Mouse (Mus musculus) induced T-regulatory cell, adult 2 months (primary cell): ENCODE measurements around the gene Eid3.
A peak's percentile ranks its signal among the peaks of the same experiment; 100 is the strongest.

Experiments
- DNase-seq: peaks from one replicate; pipeline ENCODE4 v3.0.0-alpha.2; 2012; ENCODE audit warnings: low read depth

Eid3 gene

DNA sequence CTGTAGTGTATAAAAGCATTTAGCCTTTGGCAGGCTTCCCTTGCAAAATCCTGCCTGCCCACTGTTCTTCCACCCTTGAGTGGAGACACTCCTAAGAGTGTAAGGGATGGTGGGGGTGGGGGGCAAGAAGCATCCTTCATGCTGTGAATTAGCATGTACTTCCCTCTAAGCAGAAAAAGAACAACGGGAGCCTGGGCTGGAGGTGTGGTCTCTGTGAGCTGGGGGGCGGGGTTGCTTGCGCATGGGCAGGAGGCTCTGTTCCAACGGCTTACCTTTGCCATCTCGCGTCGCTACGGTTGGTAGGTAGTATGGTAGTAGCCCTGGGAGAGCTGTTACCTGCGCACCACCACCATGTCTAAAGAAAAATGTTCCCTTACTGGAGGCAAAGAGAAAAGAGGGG lies at the start of gene Eid3:
Gene Eid3, plus strand, starts transcription at position 271 of the 400 bp plus-strand sequence.
- DNase-seq = no peak

DNA sequence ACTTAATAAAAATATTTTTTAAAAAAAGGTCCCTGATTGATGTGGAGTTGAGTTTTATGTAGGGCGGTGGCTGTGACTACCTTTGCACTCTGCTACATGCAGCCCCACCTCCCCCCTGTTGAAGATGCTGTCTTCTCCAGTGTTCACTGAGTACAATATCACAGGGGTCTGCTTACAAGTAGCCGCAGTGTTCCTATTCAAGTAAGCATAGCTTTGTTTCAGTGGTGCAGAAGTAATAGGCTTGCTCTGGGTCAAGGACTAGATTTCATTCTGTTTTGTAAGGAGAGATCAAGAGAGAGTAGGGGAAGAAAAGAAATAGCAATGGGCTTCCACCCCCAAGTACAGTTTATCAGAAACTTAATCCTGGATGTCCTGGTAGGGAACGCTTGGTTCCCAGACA lies 48.9 kb upstream of the Eid3 start:
- no peak for DNase-seq

DNA sequence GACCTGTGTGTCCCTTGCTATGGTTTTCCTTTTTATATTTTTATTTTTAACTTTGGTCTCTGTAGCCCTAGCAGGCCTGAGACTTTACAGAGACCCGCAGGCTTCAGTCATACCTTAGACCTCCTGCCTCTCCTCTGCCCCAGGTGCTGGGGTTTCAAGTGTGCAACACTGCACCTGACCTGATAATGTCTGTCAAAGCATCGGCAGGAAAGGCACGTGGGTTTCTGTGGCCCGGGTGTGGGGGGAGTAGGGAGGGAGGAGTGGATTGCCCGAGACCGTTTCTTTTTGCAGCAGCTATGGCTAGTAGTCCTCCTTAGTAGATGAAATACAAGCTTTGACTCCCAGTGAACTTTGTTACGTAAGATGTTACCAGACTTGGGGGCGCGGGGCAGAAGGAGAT lies 48.5 kb upstream of the Eid3 start:
- DNase-seq = no peak

DNA sequence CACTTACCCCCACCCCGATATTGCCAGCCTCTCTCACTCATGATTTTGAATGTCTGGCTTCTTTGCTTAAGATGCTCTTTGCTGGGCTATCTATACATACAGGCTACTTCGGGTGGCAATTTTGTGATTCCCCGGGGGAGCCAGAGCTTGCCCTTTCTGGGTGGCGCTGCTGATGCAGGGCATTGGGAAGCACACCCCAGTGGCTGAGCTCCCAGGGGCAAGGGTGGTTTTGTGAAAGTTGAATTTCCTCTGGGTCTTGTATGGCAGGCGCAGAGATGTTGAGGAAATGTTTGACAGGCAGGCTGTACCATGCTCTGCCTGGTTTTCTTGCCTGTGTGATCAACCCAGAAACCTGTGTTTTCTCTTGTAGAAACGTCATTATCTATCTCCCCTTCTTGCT lies 47.8 kb upstream of the Eid3 start:
- DNase-seq = no peak

DNA sequence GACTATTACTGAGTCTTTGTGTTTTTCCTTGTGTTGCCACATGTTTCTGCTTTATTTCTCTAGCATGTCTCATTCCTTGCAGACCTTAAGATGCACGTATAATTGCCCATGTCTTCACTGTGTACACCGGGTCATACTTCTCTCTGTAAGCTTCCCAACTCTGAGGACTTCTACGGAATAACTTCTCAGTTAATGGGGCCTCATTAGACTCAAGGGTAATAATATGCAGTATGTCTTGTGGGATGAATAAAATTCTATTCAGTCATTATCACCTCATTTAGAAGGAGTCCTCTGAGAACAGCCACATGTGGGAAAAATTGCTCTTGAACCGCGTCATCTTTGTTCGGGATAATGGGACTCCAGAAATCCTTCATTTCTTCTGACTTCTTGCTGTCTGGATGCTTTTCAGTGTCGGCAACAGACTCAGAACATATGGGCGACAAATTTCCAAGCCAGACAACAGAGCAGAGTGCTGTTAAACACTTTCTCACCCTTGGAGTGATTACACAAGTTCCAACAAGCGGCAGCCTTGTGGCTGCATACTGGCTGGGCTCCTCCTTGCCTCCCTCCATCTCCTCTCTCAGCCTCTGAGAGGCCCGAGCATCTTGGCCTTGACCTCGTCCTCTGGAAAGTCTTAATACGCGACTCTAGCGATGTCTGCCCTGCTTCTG lies 43.2 kb upstream of the Eid3 start:
- no peak for DNase-seq

DNA sequence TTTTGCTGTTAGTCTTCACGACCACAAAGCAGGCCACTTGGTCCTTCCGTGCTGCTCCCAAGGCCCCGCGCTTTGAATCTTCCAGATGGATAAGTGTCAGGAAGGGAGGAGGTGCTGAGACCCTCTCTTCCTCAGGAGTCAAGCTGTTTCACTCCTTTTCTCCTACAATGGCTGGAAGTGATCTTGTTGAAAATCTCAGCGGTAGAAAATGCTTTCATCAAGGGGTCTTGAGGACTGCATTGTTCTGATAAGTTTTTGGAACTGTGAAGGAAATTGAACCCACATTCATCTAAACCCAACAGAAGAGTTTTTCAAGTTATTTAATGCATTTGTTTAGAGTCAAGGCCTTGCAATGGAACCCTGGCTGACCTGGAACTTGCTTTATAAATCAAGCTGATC lies 42.6 kb upstream of the Eid3 start:
- no peak for DNase-seq

DNA sequence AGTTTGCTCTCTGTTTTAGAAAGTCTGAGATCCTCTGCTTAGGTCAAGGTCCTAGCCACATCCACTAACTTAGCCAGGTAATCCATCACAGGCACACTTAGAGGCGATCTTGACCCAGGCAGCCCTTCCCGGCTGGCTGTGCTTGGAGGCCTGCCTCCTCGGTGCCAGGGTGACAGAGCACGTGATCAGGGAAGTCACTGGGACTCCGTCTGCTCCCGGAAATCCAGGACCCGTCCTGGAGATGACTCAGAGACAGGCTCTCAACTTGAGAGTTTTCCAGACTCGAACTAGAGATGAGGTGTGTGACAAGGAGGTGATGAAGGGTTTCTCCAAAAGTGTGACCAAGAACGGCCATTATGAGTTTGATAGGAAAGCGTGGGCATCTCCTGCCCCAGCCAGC lies 41.9 kb upstream of the Eid3 start:
- no peak for DNase-seq

DNA sequence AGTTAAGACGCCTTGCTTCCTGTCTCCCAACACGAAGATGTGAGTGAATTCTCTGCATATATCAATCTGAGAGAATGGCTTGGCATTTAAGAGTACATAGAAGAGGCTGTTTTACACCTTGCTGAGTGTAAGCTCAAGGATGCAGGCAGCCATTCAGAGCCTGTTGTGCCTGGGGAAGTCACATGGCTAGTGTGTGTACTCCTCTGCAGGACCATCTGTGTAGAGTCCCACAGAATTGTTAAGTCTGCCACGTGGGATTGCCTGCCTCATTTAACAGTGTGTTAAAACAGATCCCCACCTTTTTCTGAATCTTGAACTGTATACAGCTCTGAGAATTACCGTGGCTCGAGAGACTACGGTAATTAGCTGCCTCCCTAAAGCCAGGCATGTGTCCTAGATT lies 39.9 kb upstream of the Eid3 start:
- no peak for DNase-seq

DNA sequence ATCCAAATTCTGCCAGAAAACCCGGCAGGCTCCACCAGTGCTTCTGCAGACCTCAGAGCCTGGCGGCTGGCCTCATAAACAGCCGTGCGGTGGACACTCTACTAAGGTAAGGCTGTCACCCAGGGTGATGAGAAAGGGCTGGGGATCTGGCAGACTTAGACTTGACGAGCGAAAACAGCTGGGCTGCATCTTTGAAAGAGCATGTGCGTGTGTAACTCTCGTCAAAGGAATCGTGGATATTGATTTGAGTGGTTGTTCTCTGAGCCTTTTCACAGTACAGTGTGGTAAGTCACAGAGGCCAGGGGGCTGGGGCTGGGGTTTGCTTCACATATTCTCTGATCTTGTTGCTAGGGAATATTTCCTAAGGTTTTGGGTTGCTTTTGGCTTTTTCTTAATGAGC lies 32.5 kb upstream of the Eid3 start, which contains the start of gene Txnrd1:
Gene Txnrd1, plus strand, starts transcription at position 26 of the 400 bp plus-strand sequence.
- no peak for DNase-seq

DNA sequence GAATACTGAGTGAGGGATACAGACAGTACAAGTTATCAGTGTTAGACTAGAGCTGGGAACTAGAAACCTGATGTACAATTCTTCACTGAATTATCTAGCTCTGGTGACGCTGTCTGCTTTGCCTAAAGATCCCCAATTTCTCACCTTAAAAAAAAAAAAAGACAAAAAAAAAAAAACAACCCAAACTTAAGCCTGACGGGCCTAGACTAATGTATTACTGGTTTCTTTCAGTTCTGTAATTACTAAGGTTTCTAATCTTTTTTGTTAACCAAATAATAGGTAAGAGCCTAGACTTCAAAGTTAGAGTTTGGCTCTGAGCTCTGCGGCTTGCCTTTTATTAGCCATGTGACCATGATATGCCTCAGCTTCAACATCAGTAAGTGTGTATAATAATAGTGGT lies 30.5 kb upstream of the Eid3 start:
- DNase-seq = no peak

DNA sequence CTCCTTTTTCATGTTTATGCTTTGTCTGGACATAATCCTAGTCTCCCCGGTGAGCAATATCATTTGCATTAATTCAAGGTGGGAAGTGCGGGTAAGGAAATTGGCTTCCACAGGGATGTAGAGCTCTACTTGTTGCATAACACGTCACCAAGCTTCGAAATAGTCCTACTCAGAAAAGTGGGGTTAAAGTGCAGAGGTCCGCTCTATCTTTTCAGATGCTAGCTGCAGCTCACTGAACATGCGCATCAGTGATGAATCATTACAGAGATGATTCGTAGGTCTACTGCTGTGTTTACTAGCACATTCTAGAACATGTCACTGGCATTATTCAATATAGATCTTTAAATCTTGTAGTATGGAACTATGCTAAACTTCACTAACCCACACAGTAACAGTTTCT lies 28.0 kb upstream of the Eid3 start:
- DNase-seq = no peak

DNA sequence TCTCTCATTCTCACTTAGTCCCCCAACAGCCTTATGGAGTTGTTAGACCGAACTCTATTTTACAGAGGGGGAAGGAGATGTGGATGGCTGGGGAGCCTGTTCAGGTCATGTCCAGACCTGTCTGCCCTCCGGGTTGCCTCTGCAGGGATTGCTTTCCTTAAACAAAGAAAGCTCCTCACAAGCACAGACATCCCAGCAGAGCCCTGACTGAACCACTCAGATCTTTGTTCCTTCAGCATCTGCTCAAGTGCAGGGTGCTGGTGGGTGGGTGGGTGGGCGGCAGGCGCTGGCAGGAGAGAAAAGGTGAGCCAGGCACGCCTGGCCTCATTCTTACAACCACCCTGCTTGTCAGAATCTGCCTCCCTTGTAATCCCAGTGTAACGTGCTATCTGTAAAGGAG lies 22.3 kb upstream of the Eid3 start:
- DNase-seq = no peak

DNA sequence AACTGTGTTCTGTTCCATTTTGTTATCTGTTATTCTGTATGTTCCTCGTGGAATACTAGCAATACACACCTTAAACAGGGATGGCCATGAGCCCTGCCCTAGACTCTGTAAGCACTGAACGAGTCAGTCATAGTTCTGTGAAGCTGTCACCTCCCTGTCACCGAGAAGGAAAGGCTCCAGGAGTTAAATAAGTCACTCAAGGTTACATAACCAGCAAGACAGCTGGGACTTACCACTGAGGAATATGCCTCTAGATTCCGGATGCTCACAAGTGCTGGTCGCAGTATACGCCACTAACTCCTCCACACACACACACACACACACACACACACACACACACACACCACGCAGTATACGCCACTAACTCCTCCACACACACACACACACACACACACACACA lies 21.7 kb upstream of the Eid3 start:
- no peak for DNase-seq

DNA sequence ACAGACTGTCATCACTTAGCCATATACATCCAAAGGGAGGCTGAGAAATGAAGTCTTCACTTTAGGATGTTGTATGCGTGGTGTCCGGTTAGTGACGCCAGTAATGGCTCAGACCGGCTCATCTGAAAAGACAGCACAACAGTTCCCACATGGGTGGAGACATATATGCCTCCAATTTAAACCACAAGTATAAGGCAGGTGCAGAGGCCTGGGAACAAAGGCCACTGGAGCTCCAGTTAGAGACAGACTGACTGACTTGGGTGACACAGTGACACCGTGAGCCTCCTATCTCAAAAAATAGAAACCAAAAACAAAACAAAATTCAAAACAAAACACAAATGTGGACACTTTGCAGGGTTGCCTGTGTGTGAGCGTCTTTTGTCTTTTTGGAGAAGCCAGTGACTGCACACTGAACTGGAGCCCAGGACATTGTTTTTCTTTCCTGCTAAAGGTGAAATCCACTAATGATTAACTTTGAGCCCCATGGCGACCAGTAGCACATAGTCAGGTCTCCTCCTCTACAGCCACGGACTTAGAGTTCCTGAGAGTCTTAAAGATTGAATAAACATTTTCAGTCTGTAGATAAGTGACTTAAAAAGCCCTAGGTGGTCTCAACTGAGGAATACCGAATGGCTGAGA lies 18.5 kb upstream of the Eid3 start:
- DNase-seq = no peak

DNA sequence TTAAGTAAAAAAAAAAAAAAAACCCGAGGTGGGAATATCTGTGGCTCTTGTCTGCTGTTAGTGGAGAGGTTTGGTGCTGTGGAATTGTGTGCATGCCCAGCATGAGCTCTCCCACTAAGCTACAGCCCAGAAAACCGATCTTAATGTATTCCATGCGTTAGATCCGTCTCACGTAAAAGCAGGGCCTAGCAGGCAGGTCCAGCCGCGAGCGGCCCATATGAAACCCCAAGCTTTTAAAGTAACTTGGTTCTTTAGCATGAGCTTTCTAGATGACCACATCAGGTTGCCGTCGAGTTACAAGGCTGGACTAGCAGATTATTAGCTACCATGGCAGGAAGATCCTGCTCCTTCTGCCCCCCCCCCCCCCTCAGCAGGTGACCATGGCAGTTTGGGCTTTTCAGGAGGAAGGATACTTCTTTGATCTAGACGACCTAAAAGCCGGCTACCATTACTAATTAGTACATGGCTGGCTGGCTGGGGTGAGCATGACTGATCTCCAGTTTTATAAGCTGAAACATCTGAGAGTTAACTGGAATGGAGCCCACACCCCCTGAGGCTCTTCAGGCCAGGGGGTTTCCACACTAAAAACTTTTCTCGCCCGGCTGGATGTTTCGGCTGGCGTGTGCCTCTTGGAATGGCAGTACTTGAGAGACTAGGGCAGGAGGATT lies 16.6 kb upstream of the Eid3 start:
- DNase-seq = no peak

DNA sequence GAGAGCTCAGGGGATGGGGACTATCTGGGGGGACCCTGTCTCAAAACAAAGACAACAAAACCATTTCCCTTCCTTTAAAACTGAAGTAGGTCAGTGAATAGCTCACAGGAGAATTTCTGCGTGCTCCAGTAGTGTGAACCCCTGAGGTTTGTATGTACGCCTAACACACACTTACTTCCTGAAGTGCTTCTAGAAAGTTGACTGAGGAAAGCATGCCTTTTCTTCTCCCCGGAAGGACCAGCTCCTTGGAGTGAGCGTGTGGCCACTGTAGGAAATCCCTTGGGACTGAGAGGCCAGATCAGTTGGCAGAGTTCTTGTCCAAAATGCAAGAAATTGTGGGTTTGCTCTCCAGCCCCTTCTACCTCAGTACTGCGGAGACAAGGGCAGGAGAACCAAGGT lies 16.1 kb upstream of the Eid3 start:
- DNase-seq = no peak

DNA sequence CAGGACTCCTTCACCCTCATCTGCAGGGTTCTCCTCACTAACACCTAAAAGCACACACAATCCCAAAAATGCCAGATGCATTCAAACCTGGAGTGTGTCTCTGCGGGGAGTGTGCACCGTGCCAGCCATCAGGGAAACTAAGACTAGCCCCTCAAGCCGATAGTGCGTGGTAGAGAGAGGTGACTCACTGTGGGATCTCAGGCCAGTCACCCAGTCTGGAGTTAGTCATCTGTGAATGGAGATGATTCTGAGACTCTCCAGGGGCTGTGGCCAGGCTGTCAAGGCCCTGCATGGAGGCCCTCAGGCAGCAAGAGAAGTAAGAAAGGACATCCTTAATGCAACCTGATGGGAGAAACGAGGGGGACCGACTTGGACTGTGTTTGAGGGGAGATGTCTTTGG lies 14.7 kb upstream of the Eid3 start:
- DNase-seq = no peak

DNA sequence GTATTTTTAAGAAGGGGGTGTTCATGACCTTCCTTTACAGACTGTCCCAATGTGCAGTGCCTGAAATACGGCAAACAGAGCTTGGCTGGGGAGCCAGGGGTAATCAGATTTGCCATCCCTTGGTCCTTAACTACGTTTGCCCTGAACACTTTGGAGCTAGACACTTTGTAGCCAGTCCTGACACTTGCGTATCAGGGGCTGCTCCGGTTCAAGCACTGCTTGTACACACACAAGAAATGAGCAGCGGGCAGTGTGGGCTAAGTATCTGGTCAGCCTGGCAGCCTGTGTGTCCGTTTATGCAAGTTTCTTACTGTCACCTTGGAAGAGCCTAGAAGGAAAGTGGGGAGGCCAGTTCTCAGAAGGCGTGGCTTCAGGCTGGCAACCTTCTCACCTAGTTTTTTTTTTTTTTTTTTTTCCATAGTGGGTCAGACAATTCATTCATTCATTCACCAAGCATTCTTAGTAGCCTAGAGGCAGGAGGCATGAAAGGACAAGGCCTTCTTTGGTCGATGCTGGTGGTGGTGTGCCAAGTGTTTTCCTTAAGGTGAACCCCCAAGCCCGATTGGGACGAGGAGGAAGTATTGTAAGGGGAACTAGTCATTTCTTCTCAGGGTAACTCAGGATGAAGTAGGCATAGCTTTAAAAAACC lies 8.3 kb upstream of the Eid3 start:
- DNase-seq = peak; percentile 12

DNA sequence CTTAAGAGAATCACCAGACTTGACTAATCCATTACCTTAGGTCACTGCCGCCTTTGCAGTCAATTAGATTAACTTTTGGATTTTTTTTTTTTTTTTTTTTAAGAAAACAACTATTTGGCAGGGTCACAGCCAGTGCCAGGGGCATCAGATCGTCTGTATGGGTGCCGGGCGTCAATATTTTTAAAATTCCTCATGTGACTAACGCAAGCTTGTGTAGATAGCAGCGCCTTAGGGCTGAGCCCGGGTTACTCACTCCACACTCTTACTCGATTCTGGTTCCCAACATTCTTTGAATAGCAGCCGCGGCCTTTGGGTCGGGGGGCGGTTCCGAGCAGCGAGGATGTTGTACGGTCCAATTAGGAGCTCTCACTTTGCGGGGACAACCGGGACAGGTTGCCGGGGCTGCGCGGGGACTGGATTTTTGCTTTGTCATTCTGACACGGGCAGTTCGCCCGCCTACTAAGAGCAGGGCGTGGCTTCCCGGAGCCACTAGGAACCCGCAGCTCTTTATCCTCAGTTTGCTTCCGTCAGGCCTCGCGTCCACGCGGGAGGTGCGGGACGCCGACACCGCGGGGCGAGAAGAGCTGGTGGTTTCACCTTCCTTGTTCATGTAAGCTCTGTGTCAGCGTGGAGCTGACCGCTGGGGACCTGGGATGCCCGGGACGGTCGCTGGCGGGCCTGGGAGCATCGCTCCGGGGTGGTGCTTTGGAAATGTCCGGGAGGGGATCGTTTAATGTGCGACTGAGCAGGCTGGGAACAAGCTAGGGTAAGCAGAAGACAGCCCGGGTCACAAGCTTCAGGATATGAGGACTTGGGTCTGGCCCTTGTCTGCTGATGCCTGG lies 7.5 kb upstream of the Eid3 start:
- DNase-seq = peak; percentile 94

DNA sequence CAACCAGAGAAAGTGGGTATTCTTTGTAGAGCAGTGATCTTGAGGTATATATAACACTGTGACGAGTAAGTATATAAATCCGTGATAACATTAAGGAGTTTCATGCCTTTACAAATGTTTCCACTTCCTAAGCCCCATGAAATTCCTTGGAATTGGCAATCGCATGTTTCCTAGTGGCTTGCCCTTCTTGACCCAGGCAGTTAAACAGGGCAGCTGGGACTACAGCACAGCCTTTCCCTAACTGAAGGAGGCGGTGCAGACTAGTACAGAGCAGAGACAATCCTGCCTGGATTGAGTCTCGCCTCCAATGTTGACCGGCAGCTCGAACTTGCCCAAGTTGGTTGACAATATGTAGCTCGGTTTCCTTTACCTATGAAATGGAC lies 6.9 kb upstream of the Eid3 start:
- DNase-seq = peak; percentile 62

DNA sequence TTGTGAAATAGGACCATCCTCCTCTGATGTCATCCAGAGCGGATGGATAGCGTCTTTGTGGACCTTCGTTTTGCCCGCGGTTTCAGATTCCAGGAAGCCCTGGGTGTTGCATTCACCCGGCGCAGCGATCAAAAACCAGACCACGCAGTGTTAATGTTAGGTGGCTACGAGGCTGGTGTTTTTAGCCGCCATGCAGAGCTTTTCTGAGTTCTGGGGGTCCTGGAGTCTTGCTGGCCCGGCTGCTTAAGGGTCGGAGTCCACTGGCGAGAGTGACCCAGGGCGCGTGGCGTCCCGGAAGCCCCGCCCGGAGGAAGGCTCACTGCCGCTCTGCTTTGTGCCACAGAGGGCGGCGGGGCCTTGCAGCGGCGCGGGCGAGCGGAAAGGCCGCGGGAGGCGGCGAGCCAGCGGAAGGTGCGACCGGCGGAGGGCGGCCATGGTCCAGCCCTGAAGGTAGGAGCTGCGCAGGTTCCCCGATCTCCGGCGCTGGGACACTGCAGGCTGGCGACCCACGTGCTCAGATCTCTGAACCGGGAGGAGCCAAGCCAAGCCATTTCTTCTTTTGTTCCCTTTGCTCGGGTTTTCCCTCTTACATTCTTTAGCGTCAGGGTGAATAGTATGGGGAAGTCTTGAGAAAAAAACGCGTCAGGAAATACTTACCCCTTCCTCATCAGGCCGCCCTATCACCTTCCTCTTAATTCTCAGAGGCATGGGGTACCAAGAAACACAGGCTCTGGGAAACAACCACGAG lies 6.1 kb upstream of the Eid3 start:
- peak; percentile 85 for DNase-seq
